Mouse (Mus musculus): ENCODE results near the gene Bach2. TPM values are rescaled to one million over a fixed set of nuclear protein-coding genes. Genes with fewer than 3 reads are reported as not detected.
A peak's percentile ranks its signal among the peaks of the same experiment; 100 is the strongest.

The Bach2 gene
- polyA plus RNA-seq, 1 experiment from 2014 or later: 9.8 TPM

- 85% methylated on average over 17 of the region's 17 CpGs for WGBS
- H3K9ac ChIP-seq: no peak overlapping the region
- H3K4me1 ChIP-seq: peaks cover 57% of the 10 kb centered on the region
- H3K9me3 ChIP-seq: no peaks in the 10 kb centered on the region
- no peak for ATAC-seq (ENCODE audit: insufficient number of reproducible peaks, insufficient read depth, low FRiP score, low TSS enrichment, low read depth)
- H3K4me3 ChIP-seq: no peak overlapping the region
- no peak overlapping the region for H3K27ac ChIP-seq
- H3K36me3 ChIP-seq: no peaks in the 10 kb centered on the region
- H3K27me3 ChIP-seq: no peaks in the 10 kb centered on the region
- H3K4me2 ChIP-seq: no peak overlapping the region
These were observed 290.9 kb downstream of the Bach2 start for GRCm38 (mm10) chr4:32529443-32529995.

DNA sequence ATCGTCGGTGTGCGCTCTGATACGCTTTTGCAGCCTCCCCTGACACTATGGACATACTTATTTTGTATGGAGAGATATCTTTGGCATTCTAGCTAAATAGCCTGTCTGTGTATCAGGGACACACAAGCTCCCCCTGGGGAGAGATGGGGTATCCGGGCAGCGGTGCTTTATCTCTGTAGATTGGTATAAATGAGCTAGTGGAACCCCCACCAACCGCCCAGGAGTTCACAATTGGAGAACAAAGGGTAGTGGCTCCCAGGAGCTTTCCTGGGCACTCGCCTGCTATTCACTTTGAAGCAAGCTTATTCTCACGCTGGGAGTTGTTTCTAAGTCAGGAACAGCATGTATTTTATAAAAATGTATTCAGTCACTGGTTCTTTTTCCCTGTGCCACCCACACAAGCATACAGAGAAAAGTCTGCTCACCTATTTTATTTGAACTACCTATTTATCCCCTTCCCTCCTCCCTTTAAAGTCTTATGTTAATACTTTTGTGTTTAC, 291.9 kb downstream of the Bach2 start:
- H3K4me3 ChIP-seq: peak overlapping the region; percentile 29
- H3K4me2 ChIP-seq: peak overlapping the region; percentile 64
- no peaks in the 10 kb centered on the region for H3K36me3 ChIP-seq
- no peak for ATAC-seq (ENCODE audit: insufficient number of reproducible peaks, insufficient read depth, low FRiP score, low TSS enrichment, low read depth)
- H3K27ac ChIP-seq: peak overlapping the region; percentile 74
- H3K9ac ChIP-seq: 0 out of 2 replicates have a peak overlapping the region, but pooled peaks have one; percentile 52
- H3K27me3 ChIP-seq: no peaks in the 10 kb centered on the region
- H3K4me1 ChIP-seq: peaks cover 50% of the 10 kb centered on the region
- H3K9me3 ChIP-seq: no peaks in the 10 kb centered on the region
- 50% methylated on average over 9 of the region's 9 CpGs for WGBS

DNA sequence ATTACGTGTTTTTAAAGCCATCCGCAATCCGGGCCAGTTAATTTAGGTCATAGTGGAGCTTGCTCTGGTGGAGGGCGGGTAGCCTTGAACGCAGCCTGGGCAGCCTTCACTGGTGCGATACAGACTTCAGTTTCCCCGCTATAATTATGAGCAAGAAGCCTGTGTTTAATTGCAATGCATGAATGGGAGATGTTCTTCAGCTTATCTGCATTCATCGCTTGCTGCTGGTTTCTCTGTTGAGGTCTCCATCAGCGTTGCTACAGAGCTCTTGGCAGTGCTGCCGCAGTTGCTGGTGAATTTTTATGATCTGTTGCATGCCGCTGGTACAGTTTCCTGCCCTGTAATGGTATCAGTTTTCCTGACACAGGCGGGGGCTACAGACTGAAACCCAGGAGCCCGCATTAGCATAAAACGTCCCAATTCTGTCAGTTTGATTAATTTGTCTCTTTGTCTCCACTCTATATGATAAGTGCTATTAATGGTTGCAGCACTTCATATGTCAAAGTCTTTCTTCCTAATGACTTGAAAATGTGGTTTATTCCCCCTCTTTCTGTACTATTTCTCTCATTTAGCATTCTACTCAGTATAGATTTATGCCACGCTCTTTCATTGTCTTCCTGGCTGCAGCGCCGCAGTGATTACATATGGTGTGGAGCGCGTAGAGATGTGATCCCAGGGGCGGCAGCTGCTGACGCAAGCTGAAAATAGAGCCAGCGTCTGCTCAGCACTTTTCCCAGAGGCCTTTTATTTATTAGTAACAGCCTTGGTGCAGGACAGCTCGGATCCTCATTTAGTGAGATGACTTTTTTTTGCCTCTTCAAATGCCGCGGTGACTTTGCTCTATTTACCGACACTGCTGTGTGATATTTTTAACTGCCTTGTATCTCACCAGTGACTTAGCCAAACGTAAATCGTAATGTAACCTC, 292.6 kb downstream of the Bach2 start:
- Histone ChIP-seq H3K27ac (peak overlapping the region; percentile 74), H3K9me3 (no peaks in the 10 kb centered on the region), H3K9ac (peak overlapping the region; percentile 52; the same call in 1 of the 2 replicates), H3K4me3 (peak overlapping the region; percentile 29), H3K4me2 (peak overlapping the region; percentile 64), H3K36me3 (no peaks in the 10 kb centered on the region), H3K27me3 (no peaks in the 10 kb centered on the region), H3K4me1 (peaks cover 49% of the 10 kb centered on the region)
- 22% methylated on average over 28 of the region's 28 CpGs for WGBS
- ATAC-seq (ENCODE audit: insufficient number of reproducible peaks, insufficient read depth, low FRiP score, low TSS enrichment, low read depth): 0 out of 2 replicates have a peak, but pooled peaks have one; percentile 71

- 33% methylated on average over 8 of the region's 8 CpGs for WGBS
- Histone ChIP-seq H3K9ac (no peak overlapping the region), H3K4me3 (0 out of 2 replicates have a peak overlapping the region, but pooled peaks have one; percentile 29), H3K27ac (peak overlapping the region; percentile 74), H3K9me3 (no peaks in the 10 kb centered on the region), H3K36me3 (no peaks in the 10 kb centered on the region), H3K27me3 (no peaks in the 10 kb centered on the region), H3K4me2 (peak overlapping the region; percentile 64), H3K4me1 (peaks cover 51% of the 10 kb centered on the region)
- no peak for ATAC-seq (ENCODE audit: insufficient number of reproducible peaks, insufficient read depth, low FRiP score, low TSS enrichment, low read depth)
These were observed 293.5 kb downstream of the Bach2 start for GRCm38 (mm10) chr4:32532079-32532478.

DNA sequence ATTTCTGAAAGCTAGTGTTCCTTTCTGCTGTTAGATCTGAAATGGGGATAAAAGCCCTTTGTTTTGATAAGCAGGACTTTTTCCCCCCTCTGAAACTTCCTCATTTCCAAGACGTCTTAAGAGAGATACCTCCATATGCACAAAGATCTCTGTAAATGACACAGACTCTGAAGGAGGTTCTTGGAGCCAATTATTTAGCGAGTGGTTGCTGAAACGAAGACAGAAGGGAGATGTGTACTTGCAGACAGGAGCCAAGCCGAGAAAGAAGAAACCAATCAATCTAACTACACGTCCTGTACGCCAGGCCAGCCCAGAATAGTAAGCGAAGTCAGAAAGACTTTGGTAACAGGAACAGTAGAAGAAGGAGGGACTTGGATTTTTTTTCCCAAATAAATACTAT, 295.1 kb downstream of the Bach2 start:
- no peak overlapping the region for H3K4me2 ChIP-seq
- no peak overlapping the region for H3K9ac ChIP-seq
- H3K4me3 ChIP-seq: no peak overlapping the region
- WGBS: 58% methylated on average over 7 of the region's 7 CpGs
- H3K27me3 ChIP-seq: no peaks in the 10 kb centered on the region
- no peak for ATAC-seq (ENCODE audit: insufficient number of reproducible peaks, insufficient read depth, low FRiP score, low TSS enrichment, low read depth)
- H3K36me3 ChIP-seq: no peaks in the 10 kb centered on the region
- H3K27ac ChIP-seq: no peak overlapping the region
- no peaks in the 10 kb centered on the region for H3K9me3 ChIP-seq
- H3K4me1 ChIP-seq: peaks cover 61% of the 10 kb centered on the region

DNA sequence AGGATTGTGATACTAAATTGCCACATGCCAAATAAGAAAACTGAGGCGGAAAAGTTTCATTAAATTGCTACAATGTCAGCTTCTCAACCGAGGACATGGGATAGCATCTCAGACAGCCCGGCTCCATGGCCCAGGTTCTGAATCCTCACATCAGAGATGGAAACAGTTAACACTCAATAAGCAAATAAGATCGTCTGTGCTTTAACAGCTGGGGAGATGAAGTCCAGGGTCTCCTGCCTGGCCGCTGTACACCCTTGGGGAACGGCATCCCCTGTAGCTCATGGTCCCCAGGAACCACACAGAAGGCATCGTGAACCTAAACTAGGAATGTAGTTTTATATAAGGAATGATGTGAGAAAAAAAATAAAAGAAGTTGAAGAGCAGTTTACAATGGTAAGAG, 297.0 kb downstream of the Bach2 start:
- H3K27ac ChIP-seq: no peak overlapping the region
- no peak overlapping the region for H3K4me3 ChIP-seq
- H3K27me3 ChIP-seq: no peaks in the 10 kb centered on the region
- no peak for ATAC-seq (ENCODE audit: insufficient number of reproducible peaks, insufficient read depth, low FRiP score, low TSS enrichment, low read depth)
- peaks cover 52% of the 10 kb centered on the region for H3K4me1 ChIP-seq
- H3K9ac ChIP-seq: no peak overlapping the region
- no peaks in the 10 kb centered on the region for H3K9me3 ChIP-seq
- 61% methylated on average over 7 of the region's 7 CpGs for WGBS
- H3K4me2 ChIP-seq: no peak overlapping the region
- no peaks in the 10 kb centered on the region for H3K36me3 ChIP-seq

DNA sequence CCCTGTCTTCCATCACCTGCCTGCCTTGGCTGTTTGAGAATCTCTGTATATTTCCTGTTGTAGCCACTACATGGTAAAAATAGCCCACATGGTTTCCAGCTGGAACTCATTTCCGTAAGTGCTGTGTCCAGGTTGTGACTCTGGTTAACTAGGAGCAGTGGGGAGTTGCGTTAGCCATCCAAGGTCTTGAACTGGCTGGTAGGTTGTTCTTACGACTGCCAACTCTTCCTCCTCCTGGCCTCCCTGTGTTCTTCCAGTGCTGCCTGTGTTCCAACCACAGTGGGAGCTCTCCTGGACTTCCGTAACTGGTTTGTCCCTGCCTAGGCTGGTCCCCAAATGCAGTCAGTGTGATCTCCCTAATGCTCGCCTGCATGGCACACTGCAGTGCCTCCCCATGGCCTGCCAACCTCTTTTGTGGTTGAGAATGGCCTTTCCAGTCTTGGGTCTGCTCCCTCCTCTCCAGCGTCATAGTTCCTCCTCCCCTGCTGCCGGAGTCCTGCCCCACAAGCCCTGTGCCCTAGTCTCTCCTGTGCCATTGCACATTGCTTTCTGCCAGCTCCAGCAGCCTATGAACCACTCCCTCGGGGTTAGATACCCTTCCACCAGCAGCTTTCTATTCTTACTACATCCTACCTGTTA, 298.4 kb downstream of the Bach2 start:
- peaks cover 39% of the 10 kb centered on the region for H3K4me1 ChIP-seq
- peak overlapping the region; percentile 1; the same call in 1 of the 2 replicates for H3K27ac ChIP-seq
- no peaks in the 10 kb centered on the region for H3K9me3 ChIP-seq
- 46% methylated on average over 8 of the region's 8 CpGs for WGBS
- no peaks in the 10 kb centered on the region for H3K27me3 ChIP-seq
- ATAC-seq (ENCODE audit: insufficient number of reproducible peaks, insufficient read depth, low FRiP score, low TSS enrichment, low read depth): 0 out of 2 replicates have a peak, but pooled peaks have one; percentile 63
- H3K9ac ChIP-seq: no peak overlapping the region
- peak overlapping the region; percentile 18; the same call in 1 of the 2 replicates for H3K4me2 ChIP-seq
- no peaks in the 10 kb centered on the region for H3K36me3 ChIP-seq
- no peak overlapping the region for H3K4me3 ChIP-seq

DNA sequence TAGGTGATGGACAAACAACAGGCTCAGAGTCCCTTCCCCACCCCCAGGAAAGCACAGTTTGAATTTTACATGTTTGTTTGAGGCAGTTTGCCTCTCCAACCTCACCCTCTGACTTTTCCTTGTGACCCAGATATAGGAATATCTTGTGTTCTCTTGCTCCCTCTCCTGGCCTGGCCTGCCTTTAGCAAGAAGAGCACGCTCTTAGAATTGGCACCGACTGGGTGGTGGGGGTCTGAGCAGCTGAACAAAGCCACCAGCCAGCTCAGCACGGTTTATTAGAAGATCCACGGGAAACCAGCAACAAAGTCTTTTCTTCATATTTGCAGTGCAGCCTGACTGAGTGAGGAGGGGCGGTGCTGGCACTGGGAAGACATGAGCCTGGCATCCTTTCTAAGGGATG, 299.5 kb downstream of the Bach2 start:
- WGBS: 16% methylated on average over 5 of the region's 5 CpGs
- Histone ChIP-seq H3K27ac (no peak overlapping the region), H3K4me1 (peaks cover 28% of the 10 kb centered on the region), H3K4me3 (no peak overlapping the region), H3K27me3 (no peaks in the 10 kb centered on the region), H3K36me3 (no peaks in the 10 kb centered on the region), H3K9me3 (no peaks in the 10 kb centered on the region), H3K4me2 (no peak overlapping the region), H3K9ac (no peak overlapping the region)
- no peak for ATAC-seq (ENCODE audit: insufficient number of reproducible peaks, insufficient read depth, low FRiP score, low TSS enrichment, low read depth)

- Histone ChIP-seq H3K4me3 (no peak overlapping the region), H3K27ac (no peak overlapping the region), H3K27me3 (no peaks in the 10 kb centered on the region), H3K4me1 (peaks cover 24% of the 10 kb centered on the region), H3K4me2 (no peak overlapping the region), H3K9me3 (no peaks in the 10 kb centered on the region), H3K36me3 (no peaks in the 10 kb centered on the region), H3K9ac (no peak overlapping the region)
- WGBS: 69% methylated on average over 4 of the region's 4 CpGs
- no peak for ATAC-seq (ENCODE audit: insufficient number of reproducible peaks, insufficient read depth, low FRiP score, low TSS enrichment, low read depth)
These were observed 299.9 kb downstream of the Bach2 start for GRCm38 (mm10) chr4:32538488-32538887.

GRCm38 (mm10) chr4:32538987-32539386, 300.4 kb downstream of the Bach2 start:
- no peaks in the 10 kb centered on the region for H3K36me3 ChIP-seq
- H3K4me3 ChIP-seq: no peak overlapping the region
- H3K27ac ChIP-seq: no peak overlapping the region
- H3K9ac ChIP-seq: no peak overlapping the region
- no peaks in the 10 kb centered on the region for H3K9me3 ChIP-seq
- H3K27me3 ChIP-seq: no peaks in the 10 kb centered on the region
- WGBS: 85% methylated on average over 11 of the region's 11 CpGs
- no peak overlapping the region for H3K4me2 ChIP-seq
- ATAC-seq (ENCODE audit: insufficient number of reproducible peaks, insufficient read depth, low FRiP score, low TSS enrichment, low read depth): no peak
- peaks cover 21% of the 10 kb centered on the region for H3K4me1 ChIP-seq

- no peaks in the 10 kb centered on the region for H3K27me3 ChIP-seq
- H3K9ac ChIP-seq: no peak overlapping the region
- H3K4me2 ChIP-seq: no peak overlapping the region
- H3K27ac ChIP-seq: no peak overlapping the region
- no peaks in the 10 kb centered on the region for H3K4me1 ChIP-seq
- no peaks in the 10 kb centered on the region for H3K36me3 ChIP-seq
- ATAC-seq (ENCODE audit: insufficient number of reproducible peaks, insufficient read depth, low FRiP score, low TSS enrichment, low read depth): no peak
- H3K9me3 ChIP-seq: no peaks in the 10 kb centered on the region; the same call in 1 of the 2 replicates
- H3K4me3 ChIP-seq: no peak overlapping the region
- WGBS: 86% methylated on average over 14 of the region's 14 CpGs
These were observed 306.4 kb downstream of the Bach2 start for GRCm38 (mm10) chr4:32544821-32545545.
